Mouse (Mus musculus) lung, adult 10 weeks (tissue): ENCODE measurements around the gene Scn2a. TPM values are rescaled to one million over a fixed set of nuclear protein-coding genes. Genes with fewer than 3 reads are reported as not detected.

ENCODE experiments used
- polyA plus RNA-seq: library from polyadenylated mRNA; stranded (reverse); fragments of 350-450 nt; fragmentation: Illumina TruSeq; extraction: RNeasy Lipid Tissue Mini Kit (QIAGEN cat#74804); gene quantifications from one replicate; pipeline ENCODE4 v1.2.3, GENCODE M21; 2014; ENCODE audit warnings: low read depth, low replicate concordance; ENCODE audit not compliant: insufficient read depth

Scn2a gene
- polyA plus RNA-seq, result 0.17 TPM

DNA sequence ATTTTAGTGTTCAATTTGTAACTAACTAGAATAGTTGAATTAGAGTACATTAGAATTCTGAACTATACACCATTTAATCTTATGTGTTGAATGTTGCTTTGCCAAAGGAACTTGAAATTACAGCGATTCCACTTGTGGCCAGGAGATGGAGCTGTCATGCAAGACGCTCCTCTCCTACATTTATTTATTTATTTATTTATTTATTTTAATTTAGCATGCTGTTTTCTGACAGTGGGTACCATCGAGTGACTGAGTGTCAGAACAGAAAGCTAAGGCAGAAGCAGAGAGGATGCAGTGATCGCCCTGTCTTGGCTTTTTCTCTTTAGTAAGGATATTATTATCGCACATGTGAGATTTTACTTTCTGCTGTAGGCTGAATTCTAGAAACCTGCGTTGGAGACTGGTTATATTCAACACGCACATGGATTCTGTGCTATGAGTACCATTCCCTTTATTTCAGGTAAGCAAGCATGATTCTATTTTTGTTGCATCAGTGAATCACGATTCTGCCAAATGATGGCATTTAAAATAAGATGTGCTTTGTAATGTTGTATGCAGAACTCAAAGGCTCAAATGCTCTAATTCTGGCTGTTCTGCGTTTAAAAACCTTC, at the start of gene Scn2a:
Scn2a (plus strand) TSS at position 216 of the 611 bp plus-strand sequence.

Other genes starting within 250 kb of the Scn2a start
- 5.2 TPM for gene Scn3a, start 53.1 kb upstream of the Scn2a start, polyA plus RNA-seq
- not detected for gene Csrnp3, start 225.0 kb downstream of the Scn2a start, polyA plus RNA-seq